Mouse (Mus musculus): ENCODE measurements at regions not wholly inside any gene's neighbourhood (a gene's known extent, or its start where the extent isn't known, plus 50 kb on each side); places are given as distances from the start of the nearest gene placed in this dataset.

DNA sequence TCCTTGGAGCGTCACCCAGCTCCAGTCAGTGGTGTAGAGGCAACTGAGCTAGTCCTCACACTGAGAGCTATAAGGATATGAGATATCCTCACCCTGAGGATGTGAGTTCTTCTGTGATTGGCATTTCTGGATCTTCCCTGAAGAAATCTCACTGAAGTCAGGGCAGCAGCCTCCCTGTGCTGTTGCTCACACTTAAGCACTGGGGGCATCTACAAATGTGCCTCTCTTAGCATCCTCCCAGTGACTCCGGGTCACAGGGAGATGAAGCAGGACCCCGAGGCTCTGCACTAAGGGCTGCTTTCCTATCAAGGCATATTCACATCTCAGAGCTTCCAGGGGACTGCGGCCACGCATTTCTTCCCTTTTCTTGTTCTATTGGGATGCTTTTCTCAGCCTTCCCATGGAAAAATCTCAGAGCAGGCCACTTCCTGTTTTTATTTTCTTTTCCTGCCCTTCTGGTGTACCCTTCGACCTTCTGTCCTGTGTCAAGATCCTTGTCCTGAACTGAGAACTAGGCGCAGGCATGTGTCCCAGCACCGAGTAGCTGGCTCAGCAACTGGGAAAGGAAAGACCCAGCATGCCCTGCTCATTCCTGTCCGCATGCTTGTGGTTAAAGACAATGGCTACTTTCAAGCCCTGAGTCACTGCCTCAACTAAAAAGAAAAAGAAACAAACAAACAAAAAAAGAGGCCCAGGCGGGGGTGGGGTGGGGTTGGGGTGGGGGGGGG is 92.8 kb downstream of the Tomm20 start:
- Histone ChIP-seq H3K4me3 (ENCODE audit: insufficient read depth, low read depth, low read length) (no peak overlapping the region), H3K36me3 (ENCODE audit: control insufficient read depth, insufficient read depth, low read length) (no peaks in the 10 kb centered on the region), H3K27me3 (replicated peaks; ENCODE audit: control insufficient read depth, insufficient read depth, low read length) (no peaks in the 10 kb centered on the region), H3K4me1 (ENCODE audit: control insufficient read depth, insufficient read depth, low read length) (peaks cover 31% of the 10 kb centered on the region), H3K27ac (ENCODE audit: insufficient read depth, low read depth, low read length) (peak overlapping the region; percentile 97)
- 42% methylated on average over 10 of the region's 10 CpGs for WGBS
- TF ChIP-seq CTCF (conservative IDR thresholded peaks at IDR 0.05; ENCODE audit: insufficient read depth, insufficient read length, low read depth, low read length): no peak
- TF ChIP-seq POLR2A (IDR thresholded peaks at IDR 0.05; ENCODE audit: low read depth, low read length): no peak
- peak; percentile 91 for DNase-seq

DNA sequence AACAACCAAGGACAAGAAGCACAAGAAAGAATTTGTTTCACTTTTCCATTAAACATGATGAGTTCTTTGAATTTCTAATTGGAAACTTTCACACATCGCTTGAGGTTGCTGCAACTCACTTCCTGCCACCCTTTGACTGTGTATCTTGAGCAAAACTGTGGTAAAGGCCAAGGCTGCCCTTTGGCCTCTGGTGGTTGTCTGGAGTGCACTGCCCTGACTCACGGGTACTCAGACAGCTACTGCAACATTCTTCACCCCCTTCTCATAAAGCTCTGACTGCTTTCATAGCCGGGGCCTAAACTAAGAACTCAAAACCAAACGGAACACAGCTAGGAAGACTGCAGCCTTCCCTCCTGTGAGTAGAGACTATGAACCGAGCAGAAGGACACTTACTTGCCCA is 93.5 kb downstream of the Tomm20 start:
- TF ChIP-seq CTCF (conservative IDR thresholded peaks at IDR 0.05; ENCODE audit: insufficient read depth, insufficient read length, low read depth, low read length) (no peak), POLR2A (IDR thresholded peaks at IDR 0.05; ENCODE audit: low read depth, low read length) (no peak)
- 49% methylated on average over 5 of the region's 5 CpGs for WGBS
- Histone ChIP-seq H3K27ac (ENCODE audit: insufficient read depth, low read depth, low read length) (peak overlapping the region; percentile 97), H3K27me3 (replicated peaks; ENCODE audit: control insufficient read depth, insufficient read depth, low read length) (no peaks in the 10 kb centered on the region), H3K4me1 (ENCODE audit: control insufficient read depth, insufficient read depth, low read length) (peaks cover 35% of the 10 kb centered on the region), H3K4me3 (ENCODE audit: insufficient read depth, low read depth, low read length) (no peak overlapping the region), H3K36me3 (ENCODE audit: control insufficient read depth, insufficient read depth, low read length) (no peaks in the 10 kb centered on the region)
- DNase-seq: peak; percentile 73

DNA sequence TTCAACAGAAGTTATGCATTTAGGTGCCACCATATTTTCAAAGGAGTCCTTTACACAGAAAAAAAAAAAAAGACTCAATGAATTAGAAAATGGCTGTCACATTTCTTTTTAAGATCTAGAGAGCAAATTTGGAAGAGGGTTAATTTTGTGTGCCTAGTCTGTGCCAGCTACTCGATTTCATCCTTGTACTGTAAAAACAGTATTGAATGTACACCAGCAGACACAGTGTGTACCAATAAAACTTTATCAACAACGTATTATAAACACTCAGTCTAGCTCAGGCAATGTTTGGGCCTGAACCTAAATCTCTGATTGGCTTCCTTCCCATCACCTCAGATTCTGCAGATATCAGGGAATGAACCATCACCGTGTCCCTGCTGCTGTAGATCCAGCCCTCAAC is 93.9 kb downstream of the Tomm20 start:
- H3K27me3 ChIP-seq (replicated peaks; ENCODE audit: control insufficient read depth, insufficient read depth, low read length): no peaks in the 10 kb centered on the region
- H3K4me3 ChIP-seq (ENCODE audit: insufficient read depth, low read depth, low read length): no peak overlapping the region
- peaks cover 35% of the 10 kb centered on the region for H3K4me1 ChIP-seq (ENCODE audit: control insufficient read depth, insufficient read depth, low read length)
- H3K27ac ChIP-seq (ENCODE audit: insufficient read depth, low read depth, low read length): peak overlapping the region; percentile 97
- no peak for TF ChIP-seq CTCF (conservative IDR thresholded peaks at IDR 0.05; ENCODE audit: insufficient read depth, insufficient read length, low read depth, low read length)
- TF ChIP-seq POLR2A (IDR thresholded peaks at IDR 0.05; ENCODE audit: low read depth, low read length): no peak
- H3K36me3 ChIP-seq (ENCODE audit: control insufficient read depth, insufficient read depth, low read length): no peaks in the 10 kb centered on the region
- DNase-seq: no peak
- 83% methylated on average over 3 of the region's 3 CpGs for WGBS

DNA sequence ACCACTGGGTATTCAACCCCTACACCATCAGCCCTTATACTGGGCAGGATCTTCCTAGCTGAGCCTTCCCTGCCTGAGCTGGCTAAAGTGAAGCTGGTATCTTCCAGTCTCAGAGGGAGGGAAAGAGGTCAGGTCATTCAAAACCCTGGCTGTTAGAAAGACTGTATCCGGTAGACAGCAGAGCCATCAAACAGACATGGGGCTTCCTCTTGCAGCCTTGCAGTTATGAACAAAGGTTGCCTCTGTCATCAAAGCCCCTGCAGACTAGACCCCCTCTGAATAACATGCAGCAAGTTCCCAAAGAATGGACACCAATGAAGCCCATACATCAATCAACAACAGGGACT is 95.5 kb downstream of the Tomm20 start:
- no peak overlapping the region for H3K4me3 ChIP-seq (ENCODE audit: insufficient read depth, low read depth, low read length)
- H3K27ac ChIP-seq (ENCODE audit: insufficient read depth, low read depth, low read length): peak overlapping the region; percentile 91
- WGBS: 40% methylated on average over 1 of the region's 1 CpGs
- no peak for DNase-seq
- TF ChIP-seq CTCF (conservative IDR thresholded peaks at IDR 0.05; ENCODE audit: insufficient read depth, insufficient read length, low read depth, low read length): no peak
- TF ChIP-seq POLR2A (IDR thresholded peaks at IDR 0.05; ENCODE audit: low read depth, low read length): no peak
- no peaks in the 10 kb centered on the region for H3K27me3 ChIP-seq (replicated peaks; ENCODE audit: control insufficient read depth, insufficient read depth, low read length)
- H3K4me1 ChIP-seq (ENCODE audit: control insufficient read depth, insufficient read depth, low read length): peaks cover 35% of the 10 kb centered on the region
- H3K36me3 ChIP-seq (ENCODE audit: control insufficient read depth, insufficient read depth, low read length): no peaks in the 10 kb centered on the region

DNA sequence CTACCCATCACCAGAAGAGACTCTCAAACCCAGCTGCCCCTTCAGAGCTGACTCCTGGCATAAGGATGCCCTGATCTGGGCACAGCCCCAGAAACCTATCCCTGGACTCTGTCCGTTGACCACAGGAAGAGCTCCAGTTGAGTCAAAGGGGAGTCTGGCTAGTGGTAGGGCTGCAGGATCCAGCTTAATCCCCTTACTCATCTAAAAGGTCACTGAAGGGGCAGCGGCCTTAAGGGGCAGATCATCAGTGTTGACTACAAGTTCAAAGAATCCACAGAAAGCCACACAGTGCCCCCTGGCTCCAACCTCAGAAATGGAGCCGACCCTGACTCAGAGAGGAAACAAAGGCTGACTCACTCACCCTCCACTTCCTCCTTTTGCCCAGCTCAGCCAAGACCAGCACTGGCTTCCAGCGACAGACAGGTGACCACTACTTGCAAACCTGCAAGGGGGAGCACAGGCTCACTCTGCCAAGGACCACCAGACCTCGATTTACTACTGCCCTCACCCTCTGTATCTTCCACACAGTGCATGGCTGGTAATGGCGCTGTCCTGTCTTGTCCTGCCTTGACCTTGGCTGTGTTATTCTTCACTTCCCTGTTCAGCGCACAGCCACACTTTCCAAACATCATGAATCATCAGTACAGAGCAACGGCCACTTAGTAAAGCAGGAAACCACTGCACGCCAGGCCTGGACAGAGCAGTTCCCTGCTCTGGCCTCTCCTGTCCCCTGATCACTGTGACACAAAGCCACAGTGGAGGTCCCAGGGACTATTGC is 96.0 kb downstream of the Tomm20 start:
- Histone ChIP-seq H3K36me3 (ENCODE audit: control insufficient read depth, insufficient read depth, low read length) (no peaks in the 10 kb centered on the region), H3K27ac (ENCODE audit: insufficient read depth, low read depth, low read length) (peak overlapping the region; percentile 91), H3K4me3 (ENCODE audit: insufficient read depth, low read depth, low read length) (no peak overlapping the region), H3K27me3 (replicated peaks; ENCODE audit: control insufficient read depth, insufficient read depth, low read length) (no peaks in the 10 kb centered on the region), H3K4me1 (ENCODE audit: control insufficient read depth, insufficient read depth, low read length) (peaks cover 35% of the 10 kb centered on the region)
- WGBS: 21% methylated on average over 9 of the region's 9 CpGs
- TF ChIP-seq POLR2A (IDR thresholded peaks at IDR 0.05; ENCODE audit: low read depth, low read length) (no peak), CTCF (conservative IDR thresholded peaks at IDR 0.05; ENCODE audit: insufficient read depth, insufficient read length, low read depth, low read length) (peak; percentile 38)
- DNase-seq: peak; percentile 85

DNA sequence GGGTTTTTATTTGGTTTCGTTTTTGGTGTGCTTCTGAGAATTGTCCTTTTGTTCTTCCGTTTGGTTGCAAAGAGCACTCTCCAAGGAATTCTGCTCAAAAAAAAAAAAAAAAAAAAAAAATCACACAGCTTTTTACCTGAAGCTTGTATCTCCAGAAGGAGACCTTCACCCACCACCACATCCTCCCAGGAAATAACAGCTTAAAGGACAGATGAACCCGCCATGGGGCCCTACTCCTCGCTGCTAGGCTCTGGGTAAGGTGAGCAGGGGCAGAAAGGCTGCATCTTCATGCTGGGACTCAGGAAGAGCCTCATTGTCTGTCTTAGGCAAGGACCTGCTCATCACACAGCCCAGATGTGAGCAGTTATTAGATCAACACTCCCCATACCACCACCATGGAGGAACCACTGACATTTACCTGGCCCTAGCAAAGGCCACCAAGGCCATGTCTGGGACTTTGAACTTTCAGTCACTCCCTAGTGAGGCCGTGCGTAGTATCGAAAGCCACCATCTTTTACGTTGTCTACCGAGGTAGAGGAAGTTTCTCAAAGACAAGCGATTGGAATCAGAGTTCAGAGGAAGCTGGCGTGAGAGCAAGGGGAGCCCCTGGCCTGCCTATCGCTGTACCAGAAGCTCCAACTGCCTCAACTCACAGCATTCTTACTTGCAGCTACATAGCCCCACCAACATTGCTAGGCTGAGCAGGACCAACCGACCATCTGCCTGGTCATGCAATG is 97.1 kb downstream of the Tomm20 start:
- WGBS: 82% methylated on average over 13 of the region's 13 CpGs
- H3K27ac ChIP-seq (ENCODE audit: insufficient read depth, low read depth, low read length): peak overlapping the region; percentile 91

More for the DNA sequence above, 97.1 kb downstream of the Tomm20 start:
- Histone ChIP-seq H3K4me1 (ENCODE audit: control insufficient read depth, insufficient read depth, low read length) (peaks cover 35% of the 10 kb centered on the region), H3K36me3 (ENCODE audit: control insufficient read depth, insufficient read depth, low read length) (no peaks in the 10 kb centered on the region), H3K4me3 (ENCODE audit: insufficient read depth, low read depth, low read length) (no peak overlapping the region), H3K27me3 (replicated peaks; ENCODE audit: control insufficient read depth, insufficient read depth, low read length) (no peaks in the 10 kb centered on the region)
- DNase-seq: no peak
- TF ChIP-seq CTCF (conservative IDR thresholded peaks at IDR 0.05; ENCODE audit: insufficient read depth, insufficient read length, low read depth, low read length) (no peak), POLR2A (IDR thresholded peaks at IDR 0.05; ENCODE audit: low read depth, low read length) (no peak)

Data from kidney, adult 2 months (tissue).